Mouse (Mus musculus): ENCODE data around the gene Dcp1a.

GRCm38 (mm10) chr14:30429606-30430005 is 49.7 kb upstream of the Dcp1a start:
- TF ChIP-seq POLR2A (IDR thresholded peaks at IDR 0.05; ENCODE audit: borderline replicate concordance, low read depth, low read length) (no peak), CTCF (IDR thresholded peaks at IDR 0.05; ENCODE audit: low read depth, low read length) (no peak)

All from bone marrow macrophage, adult 2 months (primary cell).